Mouse (Mus musculus): Measurements from ENCODE around the gene Ldhb. TPM values are rescaled to one million over a fixed set of nuclear protein-coding genes. Genes with fewer than 3 reads are reported as not detected.
A peak's percentile ranks its signal among the peaks of the same experiment; 100 is the strongest.

Gene Ldhb
- polyA plus RNA-seq (2016; fragmentation: Nextera tagmentation; extraction: Ambion mirVana): 470 and 619 TPM in 2 replicates

GRCm38 (mm10) chr6:142507785-142508162 lies at the start of gene Ldhb:
Ldhb (minus strand) TSS chr6:142507957.
- DNase-seq (ENCODE audit: low spot score): peak; percentile 95
- Histone ChIP-seq H3K27ac (peak within 1 kb of the TSS; percentile 89), H3K4me3 (peak within 1 kb of the TSS; percentile 73), H3K9me3 (no peaks in the 10 kb centered on the region), H3K27me3 (ENCODE audit: insufficient read depth, poor library complexity, severe bottlenecking) (peaks cover 25% of the 10 kb centered on the region), H3K36me3 (peaks cover 26% of the 10 kb centered on the region), H3K4me1 (peaks cover 32% of the 10 kb centered on the region)
- 0% methylated on average over 19 of the region's 19 CpGs for WGBS

GRCm38 (mm10) chr6:142555988-142556387 lies 48.2 kb upstream of the Ldhb start:
- H3K4me1 ChIP-seq: no peaks in the 10 kb centered on the region
- H3K9me3 ChIP-seq: no peaks in the 10 kb centered on the region
- H3K27ac ChIP-seq: no peak overlapping the region
- H3K27me3 ChIP-seq (ENCODE audit: insufficient read depth, poor library complexity, severe bottlenecking): no peaks in the 10 kb centered on the region
- WGBS: 71% methylated on average over 1 of the region's 1 CpGs
- no peaks in the 10 kb centered on the region for H3K36me3 ChIP-seq
- no peak overlapping the region for H3K4me3 ChIP-seq
- DNase-seq (ENCODE audit: low spot score): no peak

GRCm38 (mm10) chr6:142551482-142551881 lies 43.7 kb upstream of the Ldhb start:
- DNase-seq (ENCODE audit: low spot score): no peak
- H3K4me3 ChIP-seq: no peak overlapping the region
- no peaks in the 10 kb centered on the region for H3K36me3 ChIP-seq
- H3K4me1 ChIP-seq: no peaks in the 10 kb centered on the region
- H3K27me3 ChIP-seq (ENCODE audit: insufficient read depth, poor library complexity, severe bottlenecking): no peaks in the 10 kb centered on the region
- no peak overlapping the region for H3K27ac ChIP-seq
- no peaks in the 10 kb centered on the region for H3K9me3 ChIP-seq
- WGBS: 71% methylated on average over 4 of the region's 4 CpGs

GRCm38 (mm10) chr6:142550871-142551270 lies 43.1 kb upstream of the Ldhb start:
- Histone ChIP-seq H3K4me3 (no peak overlapping the region), H3K4me1 (no peaks in the 10 kb centered on the region), H3K27ac (no peak overlapping the region), H3K36me3 (no peaks in the 10 kb centered on the region), H3K9me3 (no peaks in the 10 kb centered on the region), H3K27me3 (ENCODE audit: insufficient read depth, poor library complexity, severe bottlenecking) (no peaks in the 10 kb centered on the region)
- WGBS: 64% methylated on average over 4 of the region's 4 CpGs
- DNase-seq (ENCODE audit: low spot score): no peak

GRCm38 (mm10) chr6:142548377-142548776 lies 40.6 kb upstream of the Ldhb start:
- H3K27ac ChIP-seq: no peak overlapping the region
- WGBS: 75% methylated on average over 2 of the region's 2 CpGs

GRCm38 (mm10) chr6:142545132-142545531 lies 37.4 kb upstream of the Ldhb start:
- DNase-seq (ENCODE audit: low spot score): no peak
- no peaks in the 10 kb centered on the region for H3K27me3 ChIP-seq (ENCODE audit: insufficient read depth, poor library complexity, severe bottlenecking)
- H3K36me3 ChIP-seq: no peaks in the 10 kb centered on the region
- WGBS: 50% methylated on average over 14 of the region's 14 CpGs
- no peaks in the 10 kb centered on the region for H3K4me1 ChIP-seq
- peak overlapping the region; percentile 29; the same call in 1 of the 2 replicates for H3K4me3 ChIP-seq
- H3K9me3 ChIP-seq: no peaks in the 10 kb centered on the region
- H3K27ac ChIP-seq: 0 out of 2 replicates have a peak overlapping the region, but pooled peaks have one; percentile 4

More at GRCm38 (mm10) chr6:142548377-142548776, 40.6 kb upstream of the Ldhb start:
- H3K36me3 ChIP-seq: no peaks in the 10 kb centered on the region
- H3K4me1 ChIP-seq: no peaks in the 10 kb centered on the region
- H3K4me3 ChIP-seq: no peak overlapping the region
- no peaks in the 10 kb centered on the region for H3K9me3 ChIP-seq
- no peak for DNase-seq (ENCODE audit: low spot score)
- H3K27me3 ChIP-seq (ENCODE audit: insufficient read depth, poor library complexity, severe bottlenecking): no peaks in the 10 kb centered on the region

- Histone ChIP-seq H3K27ac (no peak overlapping the region), H3K27me3 (ENCODE audit: insufficient read depth, poor library complexity, severe bottlenecking) (no peaks in the 10 kb centered on the region)
- WGBS: 67% methylated on average over 4 of the region's 4 CpGs
Observed at GRCm38 (mm10) chr6:142543648-142544047, 35.9 kb upstream of the Ldhb start.

GRCm38 (mm10) chr6:142542800-142543175 lies 35.0 kb upstream of the Ldhb start:
- no peaks in the 10 kb centered on the region for H3K9me3 ChIP-seq
- no peaks in the 10 kb centered on the region for H3K36me3 ChIP-seq
- no peak overlapping the region for H3K4me3 ChIP-seq
- H3K27me3 ChIP-seq (ENCODE audit: insufficient read depth, poor library complexity, severe bottlenecking): no peaks in the 10 kb centered on the region
- DNase-seq (ENCODE audit: low spot score): peak; percentile 65
- WGBS: 80% methylated on average over 6 of the region's 6 CpGs
- H3K27ac ChIP-seq: peak overlapping the region; percentile 22; the same call in 1 of the 2 replicates
- H3K4me1 ChIP-seq: no peaks in the 10 kb centered on the region

More at GRCm38 (mm10) chr6:142543648-142544047, 35.9 kb upstream of the Ldhb start:
- Histone ChIP-seq H3K4me1 (no peaks in the 10 kb centered on the region), H3K36me3 (no peaks in the 10 kb centered on the region), H3K9me3 (no peaks in the 10 kb centered on the region), H3K4me3 (no peak overlapping the region)
- DNase-seq (ENCODE audit: low spot score): no peak

GRCm38 (mm10) chr6:142542082-142542799 lies 34.5 kb upstream of the Ldhb start:
- WGBS: 84% methylated on average over 8 of the region's 8 CpGs
- H3K4me1 ChIP-seq: no peaks in the 10 kb centered on the region
- no peak overlapping the region for H3K4me3 ChIP-seq
- no peaks in the 10 kb centered on the region for H3K36me3 ChIP-seq
- H3K9me3 ChIP-seq: no peaks in the 10 kb centered on the region
- DNase-seq (ENCODE audit: low spot score): peak; percentile 17
- H3K27ac ChIP-seq: no peak overlapping the region
- H3K27me3 ChIP-seq (ENCODE audit: insufficient read depth, poor library complexity, severe bottlenecking): no peaks in the 10 kb centered on the region

GRCm38 (mm10) chr6:142540561-142541160 lies 32.9 kb upstream of the Ldhb start:
- Histone ChIP-seq H3K9me3 (no peaks in the 10 kb centered on the region), H3K27ac (no peak overlapping the region), H3K4me1 (no peaks in the 10 kb centered on the region), H3K27me3 (ENCODE audit: insufficient read depth, poor library complexity, severe bottlenecking) (no peaks in the 10 kb centered on the region), H3K4me3 (no peak overlapping the region), H3K36me3 (no peaks in the 10 kb centered on the region)
- no peak for DNase-seq (ENCODE audit: low spot score)
- 77% methylated on average over 10 of the region's 10 CpGs for WGBS

GRCm38 (mm10) chr6:142540131-142540530 lies 32.4 kb upstream of the Ldhb start:
- no peaks in the 10 kb centered on the region for H3K4me1 ChIP-seq
- DNase-seq (ENCODE audit: low spot score): no peak
- H3K36me3 ChIP-seq: no peaks in the 10 kb centered on the region
- H3K9me3 ChIP-seq: no peaks in the 10 kb centered on the region
- 81% methylated on average over 5 of the region's 5 CpGs for WGBS
- H3K27me3 ChIP-seq (ENCODE audit: insufficient read depth, poor library complexity, severe bottlenecking): no peaks in the 10 kb centered on the region
- H3K4me3 ChIP-seq: no peak overlapping the region
- no peak overlapping the region for H3K27ac ChIP-seq

- Histone ChIP-seq H3K27me3 (ENCODE audit: insufficient read depth, poor library complexity, severe bottlenecking) (no peaks in the 10 kb centered on the region), H3K36me3 (no peaks in the 10 kb centered on the region), H3K4me3 (no peak overlapping the region), H3K4me1 (no peaks in the 10 kb centered on the region), H3K27ac (no peak overlapping the region), H3K9me3 (no peaks in the 10 kb centered on the region)
- no peak for DNase-seq (ENCODE audit: low spot score)
- 66% methylated on average over 17 of the region's 17 CpGs for WGBS
Observed at GRCm38 (mm10) chr6:142538503-142538902, 30.7 kb upstream of the Ldhb start.

- Histone ChIP-seq H3K4me1 (peaks cover 7% of the 10 kb centered on the region; the same call in 1 of the 2 replicates), H3K36me3 (no peaks in the 10 kb centered on the region), H3K27ac (no peak overlapping the region), H3K4me3 (no peak overlapping the region), H3K27me3 (ENCODE audit: insufficient read depth, poor library complexity, severe bottlenecking) (no peaks in the 10 kb centered on the region), H3K9me3 (no peaks in the 10 kb centered on the region)
- DNase-seq (ENCODE audit: low spot score): no peak
- 62% methylated on average over 5 of the region's 5 CpGs for WGBS
Observed at GRCm38 (mm10) chr6:142533412-142533811, 25.7 kb upstream of the Ldhb start.
